Mouse (Mus musculus) liver, postnatal 0 days (tissue): ENCODE measurements around the gene Dstn. TPM values are rescaled to one million over a fixed set of nuclear protein-coding genes. Genes with fewer than 3 reads are reported as not detected.

Experiments used
- ATAC-seq: fragments of 200-750 bp; cut with Nextera tagmentation; 2 replicates; pipeline ENCODE4 v1.8.0; 2017; ENCODE audit warnings: mild to moderate bottlenecking, moderate library complexity
- DNase-seq: peaks from one replicate; pipeline ENCODE4 v3.0.0-alpha.2; 2016
- H3K27ac ChIP-seq: fragments of 300-500 bp; sonication (generic); 2 replicates; pipeline ENCODE4 v1.5.1; 2014; ENCODE audit warnings: antibody characterized with exemption, moderate library complexity, mild to moderate bottlenecking, low read depth
- H3K27me3 ChIP-seq: fragments of 300-500 bp; sonication (generic); 2 replicates; pipeline ENCODE4 v1.6.1; 2014; ENCODE audit warnings: low read length, control low read depth, mixed read lengths; ENCODE audit not compliant: insufficient read depth
- H3K36me3 ChIP-seq: fragments of 300-500 bp; sonication (generic); replicated peaks from 2 replicates; pipeline ENCODE4 v1.6.1; 2014; ENCODE audit warnings: mild to moderate bottlenecking, control low read depth, low read length, moderate library complexity, mixed read lengths; ENCODE audit not compliant: insufficient read depth
- H3K4me1 ChIP-seq: fragments of 300-500 bp; sonication (generic); 2 replicates; pipeline ENCODE4 v1.6.1; 2014; ENCODE audit warnings: antibody characterized with exemption, mild to moderate bottlenecking, control low read depth; ENCODE audit not compliant: insufficient read depth
- H3K4me2 ChIP-seq: fragments of 300-500 bp; sonication (generic); 2 replicates; pipeline ENCODE4 v1.6.1; 2014; ENCODE audit warnings: low read depth, mild to moderate bottlenecking, low read length, moderate library complexity, mixed read lengths
- H3K4me3 ChIP-seq: fragments of 300-500 bp; sonication (generic); 2 replicates; pipeline ENCODE4 v1.5.1; 2014; ENCODE audit warnings: low read depth, low read length
- H3K9ac ChIP-seq: fragments of 300-500 bp; sonication (generic); replicated peaks from 2 replicates; pipeline ENCODE4 v1.6.1; 2014; ENCODE audit warnings: mild to moderate bottlenecking, moderate library complexity
- H3K9me3 ChIP-seq: fragments of 300-500 bp; sonication (generic); 2 replicates; pipeline ENCODE4 v1.6.1; 2016; ENCODE audit warnings: mild to moderate bottlenecking, control low read depth, low read length, mixed read lengths
- CTCF ChIP-seq: sonication (generic); IDR thresholded peaks from 2 replicates; pipeline ENCODE4 v1.5.1; 2016; ENCODE audit warnings: antibody characterized with exemption, low read depth
- EP300 ChIP-seq: IDR thresholded peaks from 2 replicates; pipeline ENCODE4 v1.6.1; 2016; ENCODE audit warnings: antibody characterized with exemption, low read depth, mild to moderate bottlenecking
- WGBS: fragments of 180-500 bp; shearing (Covaris S2); extraction: QIAGEN DNeasy Blood & Tissue Kit; methylation state at CpG from one replicate; pipeline ENCODE4 v1.1.7; 2014; ENCODE audit not compliant: insufficient replicate concordance; 5-methylcytosine and 5-hydroxymethylcytosine counted together
- polyA plus RNA-seq: library from polyadenylated mRNA; unstranded; fragments of >200 nt; fragmentation: Nextera tagmentation; extraction: Ambion mirVana; gene quantifications from 2 replicates; pipeline ENCODE4 v1.2.1, GENCODE M21; 2015

Dstn gene
- polyA plus RNA-seq, 1 experiment from 2014 or later = 155 TPM

DNA sequence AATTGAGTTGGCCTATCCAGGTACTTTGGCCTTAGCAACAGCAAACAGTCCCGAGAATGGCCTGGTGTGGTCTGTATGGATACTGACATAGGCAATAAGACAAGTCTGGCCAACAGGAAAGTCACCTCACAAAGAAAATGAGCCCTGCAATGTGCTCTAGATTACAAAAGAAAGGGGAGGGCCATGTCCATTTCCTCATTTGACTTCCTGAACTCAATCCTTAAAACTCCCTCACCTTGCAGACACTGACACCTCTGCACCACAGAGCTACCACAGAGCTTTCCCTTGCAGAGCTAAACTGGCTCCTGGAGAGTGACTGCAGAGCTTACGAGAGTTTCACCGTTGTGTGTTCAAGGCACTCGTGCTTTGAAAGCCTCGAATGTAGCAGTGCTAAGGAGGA, 47.1 kb downstream of the Dstn start:
- 84% methylated on average over 5 of the region's 5 CpGs for WGBS
- Histone ChIP-seq H3K4me1 (no peaks in the 10 kb centered on the region), H3K36me3 (peaks cover 73% of the 10 kb centered on the region), H3K4me2 (no peak overlapping the region), H3K9ac (no peak overlapping the region), H3K9me3 (no peaks in the 10 kb centered on the region), H3K27me3 (no peaks in the 10 kb centered on the region), H3K4me3 (no peak overlapping the region), H3K27ac (no peak overlapping the region)
- no peak for DNase-seq
- no peak for ATAC-seq
- no peak for TF ChIP-seq CTCF
- no peak for TF ChIP-seq EP300

DNA sequence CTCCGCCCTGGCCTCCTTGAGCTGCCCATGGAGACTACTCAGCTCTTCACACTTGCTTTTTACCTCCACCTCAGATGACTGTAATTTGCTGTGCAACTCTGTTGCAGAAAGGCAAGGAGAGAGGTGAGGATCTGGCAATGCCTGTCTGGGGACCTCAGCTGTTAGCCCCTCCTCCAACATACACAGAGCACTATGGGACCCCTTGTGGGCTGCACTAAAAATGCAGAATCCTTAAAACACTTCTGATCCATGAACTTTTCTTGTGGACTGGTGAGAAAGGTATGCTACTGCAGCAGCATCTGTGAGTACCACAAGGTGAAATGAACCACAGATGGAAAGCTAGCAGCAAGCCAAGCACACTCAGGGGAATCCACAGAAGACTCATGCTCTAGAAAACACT, 48.2 kb downstream of the Dstn start:
- 100% methylated on average over 1 of the region's 1 CpGs for WGBS
- peaks cover 74% of the 10 kb centered on the region for H3K36me3 ChIP-seq
- H3K4me3 ChIP-seq = no peak overlapping the region
- ATAC-seq (no peak), DNase-seq (no peak)
- no peaks in the 10 kb centered on the region for H3K9me3 ChIP-seq
- H3K27ac ChIP-seq = no peak overlapping the region
- no peaks in the 10 kb centered on the region for H3K4me1 ChIP-seq
- TF ChIP-seq EP300 (no peak), CTCF (0 out of 2 replicates have a peak, but pooled peaks have one; percentile 4)
- H3K27me3 ChIP-seq = no peaks in the 10 kb centered on the region
- H3K4me2 ChIP-seq = no peak overlapping the region
- no peak overlapping the region for H3K9ac ChIP-seq

- H3K4me2 ChIP-seq = no peak overlapping the region
- H3K4me1 ChIP-seq = no peaks in the 10 kb centered on the region
- no peak overlapping the region for H3K9ac ChIP-seq
- WGBS = 84% methylated on average over 7 of the region's 7 CpGs
- no peaks in the 10 kb centered on the region for H3K9me3 ChIP-seq
- no peak overlapping the region for H3K27ac ChIP-seq
- no peak overlapping the region for H3K4me3 ChIP-seq
- H3K36me3 ChIP-seq = peaks cover 94% of the 10 kb centered on the region
- no peak for DNase-seq
- no peaks in the 10 kb centered on the region for H3K27me3 ChIP-seq
- ATAC-seq = no peak
- TF ChIP-seq EP300 (no peak), CTCF (no peak)
Measured at GRCm38 (mm10) chr2:143969260-143969659, 54.1 kb downstream of the Dstn start.

- Histone ChIP-seq H3K4me2 (no peak overlapping the region), H3K4me3 (no peak overlapping the region), H3K27me3 (no peaks in the 10 kb centered on the region), H3K27ac (no peak overlapping the region), H3K9ac (no peak overlapping the region), H3K9me3 (no peaks in the 10 kb centered on the region), H3K4me1 (no peaks in the 10 kb centered on the region), H3K36me3 (peaks cover 89% of the 10 kb centered on the region)
- DNase-seq (no peak), ATAC-seq (no peak)
- TF ChIP-seq CTCF = no peak
- WGBS = 84% methylated on average over 2 of the region's 2 CpGs
Measured at GRCm38 (mm10) chr2:143970841-143971240, 55.7 kb downstream of the Dstn start.

- no peaks in the 10 kb centered on the region for H3K4me1 ChIP-seq
- H3K4me3 ChIP-seq = no peak overlapping the region
- DNase-seq (no peak), ATAC-seq (no peak)
- TF ChIP-seq EP300 (no peak), CTCF (no peak)
- peaks cover 86% of the 10 kb centered on the region for H3K36me3 ChIP-seq
- 70% methylated on average over 2 of the region's 2 CpGs for WGBS
- no peak overlapping the region for H3K4me2 ChIP-seq
- no peak overlapping the region for H3K27ac ChIP-seq
- no peak overlapping the region for H3K9ac ChIP-seq
- no peaks in the 10 kb centered on the region for H3K27me3 ChIP-seq
- H3K9me3 ChIP-seq = no peaks in the 10 kb centered on the region
Measured at GRCm38 (mm10) chr2:143971887-143972286, 56.8 kb downstream of the Dstn start.

DNA sequence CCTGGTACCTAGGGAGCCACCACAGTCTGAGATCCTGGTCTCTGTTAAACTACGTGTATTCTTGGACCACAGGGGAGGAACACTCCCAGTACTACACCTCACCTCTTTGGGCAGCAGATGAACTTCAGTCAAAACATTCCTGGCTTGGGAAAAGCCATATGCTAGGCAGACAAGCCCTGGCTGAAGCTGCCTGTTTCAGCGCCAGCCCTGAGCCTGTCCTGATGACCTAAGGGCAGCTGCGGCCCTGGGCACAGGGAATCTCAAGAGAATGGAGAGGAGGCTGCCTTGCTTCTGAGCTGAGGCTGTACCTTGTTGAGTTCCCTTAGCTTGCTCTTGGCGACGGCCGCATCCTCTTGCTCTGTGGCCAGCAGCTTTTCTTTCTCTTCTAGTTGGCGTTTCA, 58.0 kb downstream of the Dstn start:
- DNase-seq (no peak), ATAC-seq (no peak)
- no peaks in the 10 kb centered on the region for H3K9me3 ChIP-seq
- no peak overlapping the region for H3K27ac ChIP-seq
- no peaks in the 10 kb centered on the region for H3K27me3 ChIP-seq
- H3K4me1 ChIP-seq = peaks cover 2% of the 10 kb centered on the region; the same call in 1 of the 2 replicates
- H3K36me3 ChIP-seq = peaks cover 74% of the 10 kb centered on the region
- H3K9ac ChIP-seq = no peak overlapping the region
- H3K4me2 ChIP-seq = no peak overlapping the region
- TF ChIP-seq EP300 = no peak
- no peak for TF ChIP-seq CTCF
- H3K4me3 ChIP-seq = no peak overlapping the region
- 89% methylated on average over 7 of the region's 7 CpGs for WGBS

GRCm38 (mm10) chr2:143975146-143975649, 60.1 kb downstream of the Dstn start:
- no peaks in the 10 kb centered on the region for H3K9me3 ChIP-seq
- no peak overlapping the region for H3K4me2 ChIP-seq
- no peak overlapping the region for H3K9ac ChIP-seq
- no peak overlapping the region for H3K4me3 ChIP-seq
- ATAC-seq (no peak), DNase-seq (no peak)
- H3K27ac ChIP-seq = no peak overlapping the region
- WGBS = 75% methylated on average over 5 of the region's 5 CpGs
- H3K4me1 ChIP-seq = peaks cover 13% of the 10 kb centered on the region
- TF ChIP-seq CTCF = no peak
- TF ChIP-seq EP300 = no peak
- H3K27me3 ChIP-seq = no peaks in the 10 kb centered on the region
- peaks cover 61% of the 10 kb centered on the region for H3K36me3 ChIP-seq
